Mouse (Mus musculus) stomach, postnatal 0 days (tissue): ENCODE data around the gene Mrto4. TPM values are rescaled to one million over a fixed set of nuclear protein-coding genes. Genes with fewer than 3 reads are reported as not detected.
A peak's percentile ranks its signal among the peaks of the same experiment; 100 is the strongest.

Experiments used
- ATAC-seq: fragments of 200-750 bp; cut with Nextera tagmentation; 2 replicates; pipeline ENCODE4 v1.8.0; 2017; ENCODE audit not compliant: low FRiP score, low TSS enrichment
- DNase-seq: peaks from one replicate; pipeline ENCODE4 v3.0.0-alpha.2; 2016; ENCODE audit warnings: low spot score
- H3K27ac ChIP-seq: fragments of 300-500 bp; sonication (generic); replicated peaks from 2 replicates; pipeline ENCODE4 v1.5.1; 2014; ENCODE audit warnings: mild to moderate bottlenecking, control low read depth
- H3K27me3 ChIP-seq: fragments of 300-500 bp; sonication (generic); 2 replicates; pipeline ENCODE4 v1.6.1; 2014; ENCODE audit warnings: low read length; ENCODE audit not compliant: control insufficient read depth, insufficient read depth
- H3K36me3 ChIP-seq: fragments of 300-500 bp; sonication (generic); 2 replicates; pipeline ENCODE4 v1.6.1; 2014; ENCODE audit warnings: low read length, mixed read lengths; ENCODE audit not compliant: control insufficient read depth, insufficient read depth
- H3K4me1 ChIP-seq: fragments of 300-500 bp; sonication (generic); replicated peaks from 2 replicates; pipeline ENCODE4 v1.6.1; 2014; ENCODE audit warnings: antibody characterized with exemption; ENCODE audit not compliant: control insufficient read depth, insufficient read depth
- H3K4me2 ChIP-seq: fragments of 300-500 bp; sonication (generic); replicated peaks from 2 replicates; pipeline ENCODE4 v1.6.1; 2014; ENCODE audit warnings: low read depth, mild to moderate bottlenecking, control low read depth, moderate library complexity
- H3K4me3 ChIP-seq: fragments of 300-500 bp; sonication (generic); 2 replicates; pipeline ENCODE4 v1.5.1; 2014; ENCODE audit warnings: low read depth, low read length, control low read depth
- H3K9ac ChIP-seq: fragments of 300-500 bp; sonication (generic); 2 replicates; pipeline ENCODE4 v1.6.1; 2014; ENCODE audit warnings: mild to moderate bottlenecking, low read length, control low read depth, mixed read lengths
- H3K9me3 ChIP-seq: fragments of 300-500 bp; sonication (generic); 2 replicates; pipeline ENCODE4 v1.6.1; 2016; ENCODE audit warnings: low read length; ENCODE audit not compliant: control insufficient read depth
- CTCF ChIP-seq: IDR thresholded peaks from 2 replicates; pipeline ENCODE4 v1.5.1; 2016; ENCODE audit warnings: antibody characterized with exemption, low read depth, mild to moderate bottlenecking, moderate library complexity
- EP300 ChIP-seq: optimal IDR thresholded peaks from 2 replicates; pipeline ENCODE3; 2016; ENCODE audit warnings: antibody characterized with exemption
- WGBS: fragments of 180-500 bp; shearing (Covaris S2); extraction: QIAGEN DNeasy Blood & Tissue Kit; methylation state at CpG from one replicate; pipeline ENCODE4 v1.1.7; 2014; 5-methylcytosine and 5-hydroxymethylcytosine counted together
- polyA plus RNA-seq: library from polyadenylated mRNA; unstranded; fragments of >200 nt; fragmentation: Nextera tagmentation; extraction: Ambion mirVana; gene quantifications from 2 replicates; pipeline ENCODE4 v1.2.1, GENCODE M21; 2015

Gene Mrto4
- polyA plus RNA-seq, 1 experiment from 2014 or later, result 43.7 TPM

GRCm38 (mm10) chr4:139373130-139373529, 20.8 kb upstream of the Mrto4 start:
- Histone ChIP-seq H3K4me2 (no peak overlapping the region), H3K4me3 (no peak overlapping the region), H3K9me3 (no peaks in the 10 kb centered on the region), H3K9ac (no peak overlapping the region), H3K27me3 (no peaks in the 10 kb centered on the region), H3K4me1 (no peaks in the 10 kb centered on the region), H3K36me3 (peaks cover 22% of the 10 kb centered on the region), H3K27ac (no peak overlapping the region)
- TF ChIP-seq EP300 (no peak), CTCF (no peak)
- DNase-seq, result no peak
- ATAC-seq, result no peak
- 93% methylated on average over 4 of the region's 4 CpGs for WGBS

- WGBS, result 98% methylated on average over 5 of the region's 5 CpGs
- no peak overlapping the region for H3K4me2 ChIP-seq
- DNase-seq (no peak), ATAC-seq (no peak)
- H3K9ac ChIP-seq, result no peak overlapping the region
- H3K4me1 ChIP-seq, result no peaks in the 10 kb centered on the region
- no peaks in the 10 kb centered on the region for H3K27me3 ChIP-seq
- no peak overlapping the region for H3K4me3 ChIP-seq
- no peaks in the 10 kb centered on the region for H3K9me3 ChIP-seq
- TF ChIP-seq EP300 (no peak), CTCF (no peak)
- no peak overlapping the region for H3K27ac ChIP-seq
- peaks cover 38% of the 10 kb centered on the region for H3K36me3 ChIP-seq
These were observed 15.7 kb upstream of the Mrto4 start for GRCm38 (mm10) chr4:139368038-139368437.

GRCm38 (mm10) chr4:139367336-139367735, 15.0 kb upstream of the Mrto4 start:
- 95% methylated on average over 3 of the region's 3 CpGs for WGBS
- Histone ChIP-seq H3K4me2 (no peak overlapping the region), H3K36me3 (peaks cover 42% of the 10 kb centered on the region), H3K4me1 (no peaks in the 10 kb centered on the region), H3K27ac (no peak overlapping the region), H3K9me3 (no peaks in the 10 kb centered on the region), H3K9ac (no peak overlapping the region), H3K27me3 (no peaks in the 10 kb centered on the region), H3K4me3 (no peak overlapping the region)
- TF ChIP-seq EP300 (no peak), CTCF (no peak)
- ATAC-seq, result no peak
- no peak for DNase-seq

- H3K9me3 ChIP-seq, result no peaks in the 10 kb centered on the region
- ATAC-seq (no peak), DNase-seq (no peak)
- no peak overlapping the region for H3K4me3 ChIP-seq
- H3K9ac ChIP-seq, result no peak overlapping the region
- peaks cover 55% of the 10 kb centered on the region for H3K36me3 ChIP-seq
- no peaks in the 10 kb centered on the region for H3K4me1 ChIP-seq
- no peak for TF ChIP-seq CTCF
- no peak for TF ChIP-seq EP300
- 92% methylated on average over 11 of the region's 11 CpGs for WGBS
- no peak overlapping the region for H3K27ac ChIP-seq
- H3K27me3 ChIP-seq, result no peaks in the 10 kb centered on the region
- no peak overlapping the region for H3K4me2 ChIP-seq
These were observed 8.6 kb upstream of the Mrto4 start for GRCm38 (mm10) chr4:139360761-139361548.

GRCm38 (mm10) chr4:139357211-139357610, 4.8 kb upstream of the Mrto4 start:
- Histone ChIP-seq H3K9me3 (no peaks in the 10 kb centered on the region), H3K4me1 (no peaks in the 10 kb centered on the region), H3K27ac (no peak overlapping the region), H3K27me3 (no peaks in the 10 kb centered on the region), H3K4me2 (no peak overlapping the region), H3K36me3 (peaks cover 42% of the 10 kb centered on the region), H3K9ac (no peak overlapping the region), H3K4me3 (no peak overlapping the region)
- TF ChIP-seq CTCF (no peak), EP300 (no peak)
- ATAC-seq (no peak), DNase-seq (no peak)
- WGBS, result 83% methylated on average over 3 of the region's 3 CpGs

GRCm38 (mm10) chr4:139352832-139353231, 456 bp upstream of the Mrto4 start:
- DNase-seq (no peak), ATAC-seq (peak; percentile 18)
- Histone ChIP-seq H3K4me2 (peak overlapping the region; percentile 76), H3K27me3 (no peaks in the 10 kb centered on the region), H3K4me3 (peak overlapping the region; percentile 64), H3K9me3 (no peaks in the 10 kb centered on the region), H3K9ac (peak overlapping the region; percentile 91), H3K36me3 (peaks cover 24% of the 10 kb centered on the region), H3K4me1 (no peaks in the 10 kb centered on the region; the same call in 1 of the 2 replicates), H3K27ac (peak overlapping the region; percentile 97)
- WGBS, result under 1% methylated on average over 7 of the region's 7 CpGs
- no peak for TF ChIP-seq CTCF
- TF ChIP-seq EP300, result no peak
